Mouse (Mus musculus) intestine, embryonic 15.5 days (tissue): Measurements from ENCODE around the gene Pnpla7. TPM values are rescaled to one million over a fixed set of nuclear protein-coding genes. Genes with fewer than 3 reads are reported as not detected.
"Not testable (repeated sequence)": the region's sequence is repeated elsewhere in the genome, so short reads cannot be mapped to it uniquely, and the experiment has no call there.

ENCODE experiments used
- ATAC-seq: fragments of 200-750 bp; cut with Nextera tagmentation; 2 replicates; pipeline ENCODE4 v1.8.0; 2017; ENCODE audit warnings: moderate TSS enrichment, moderate library complexity
- H3K27ac ChIP-seq: fragments of 300-500 bp; sonication (generic); 2 replicates; pipeline ENCODE4 v1.5.1; 2015; ENCODE audit warnings: mild to moderate bottlenecking, inconsistent platforms
- H3K27me3 ChIP-seq: fragments of 300-500 bp; sonication (generic); replicated peaks from 2 replicates; pipeline ENCODE4 v1.6.1; 2015; ENCODE audit warnings: inconsistent platforms
- H3K36me3 ChIP-seq: fragments of 300-500 bp; sonication (generic); 2 replicates; pipeline ENCODE4 v1.6.1; 2015; ENCODE audit warnings: inconsistent platforms
- H3K4me1 ChIP-seq: fragments of 300-500 bp; sonication (generic); replicated peaks from 2 replicates; pipeline ENCODE4 v1.6.1; 2015; ENCODE audit warnings: inconsistent platforms
- H3K4me2 ChIP-seq: fragments of 300-500 bp; sonication (generic); replicated peaks from 2 replicates; pipeline ENCODE4 v1.6.1; 2015; ENCODE audit warnings: mild to moderate bottlenecking, inconsistent platforms
- H3K4me3 ChIP-seq: fragments of 300-500 bp; sonication (generic); replicated peaks from 2 replicates; pipeline ENCODE4 v1.5.1; 2015; ENCODE audit warnings: inconsistent platforms
- H3K9ac ChIP-seq: fragments of 300-500 bp; sonication (generic); 2 replicates; pipeline ENCODE4 v1.6.1; 2015; ENCODE audit warnings: inconsistent platforms
- H3K9me3 ChIP-seq: fragments of 300-500 bp; sonication (generic); 2 replicates; pipeline ENCODE4 v1.6.1; 2016; ENCODE audit warnings: inconsistent platforms
- WGBS: fragments of 180-500 bp; shearing (Covaris S2); methylation state at CpG from one replicate; pipeline ENCODE4 v1.1.7; 2015; 5-methylcytosine and 5-hydroxymethylcytosine counted together
- polyA plus RNA-seq: library from polyadenylated mRNA; unstranded; fragments of >200 nt; fragmentation: Nextera tagmentation; extraction: Ambion mirVana; gene quantifications from 2 replicates; pipeline ENCODE4 v1.2.1, GENCODE M21; 2015

The Pnpla7 gene
- polyA plus RNA-seq, 1 experiment from 2014 or later: 7.7 TPM

DNA sequence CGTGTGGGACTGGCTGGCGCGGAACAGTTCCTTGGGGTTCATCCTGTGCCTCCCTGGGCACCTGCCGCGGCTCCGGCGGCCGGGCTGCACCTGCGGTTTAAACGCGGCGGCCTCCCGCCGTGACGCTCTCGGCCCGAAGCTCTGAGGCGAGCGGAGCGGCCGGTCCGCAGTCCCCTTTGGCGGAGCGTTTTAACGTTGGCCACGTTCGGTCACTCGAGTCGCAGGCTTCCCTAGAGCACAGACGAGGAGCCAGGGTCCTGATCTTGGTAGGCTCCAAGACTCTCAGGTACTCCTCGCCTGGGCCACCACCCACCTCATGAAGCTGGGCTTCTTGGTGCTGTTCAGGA, 25.7 kb upstream of the Pnpla7 start:
- ATAC-seq: peak; percentile 12; the same call in 1 of the 2 replicates
- Histone ChIP-seq H3K36me3 (peaks cover 19% of the 10 kb centered on the region), H3K27ac (peak overlapping the region; percentile 51; the same call in 1 of the 2 replicates), H3K9me3 (no peaks in the 10 kb centered on the region), H3K27me3 (no peaks in the 10 kb centered on the region), H3K4me1 (peaks cover 13% of the 10 kb centered on the region), H3K4me3 (peak overlapping the region; percentile 97), H3K4me2 (peak overlapping the region; percentile 85), H3K9ac (peak overlapping the region; percentile 91)
- WGBS: under 1% methylated on average over 31 of the region's 31 CpGs

DNA sequence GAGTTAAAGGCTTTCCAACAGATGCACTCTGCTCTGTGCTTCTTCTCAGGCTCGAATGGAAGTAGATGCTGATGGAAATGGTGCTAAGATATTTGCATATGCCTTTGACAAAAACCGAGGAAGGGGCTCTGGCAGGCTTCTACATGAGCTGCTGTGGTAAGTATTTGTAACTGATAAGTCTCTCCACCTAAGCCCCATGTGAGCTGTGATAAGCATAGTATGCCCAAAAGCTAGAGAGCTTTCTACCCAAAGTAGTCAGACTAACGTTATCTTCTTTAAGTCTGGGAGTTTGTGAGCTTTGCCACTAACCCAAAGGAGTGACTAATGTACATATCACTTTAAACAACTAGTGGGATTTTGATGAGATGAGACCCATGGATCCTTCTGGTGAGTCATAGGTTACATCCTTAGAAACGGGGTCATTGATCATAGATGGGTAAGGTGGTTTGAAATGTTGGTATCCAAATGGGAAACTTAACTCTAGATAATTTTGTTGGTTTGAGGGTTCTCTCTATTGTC, 23.2 kb upstream of the Pnpla7 start:
- no peak overlapping the region for H3K9ac ChIP-seq
- peaks cover 19% of the 10 kb centered on the region for H3K36me3 ChIP-seq
- WGBS: 84% methylated on average over 4 of the region's 4 CpGs
- no peak for ATAC-seq
- no peaks in the 10 kb centered on the region for H3K9me3 ChIP-seq
- no peak overlapping the region for H3K4me3 ChIP-seq
- no peaks in the 10 kb centered on the region for H3K27me3 ChIP-seq
- no peak overlapping the region for H3K4me2 ChIP-seq
- H3K27ac ChIP-seq: no peak overlapping the region
- peaks cover 13% of the 10 kb centered on the region for H3K4me1 ChIP-seq

DNA sequence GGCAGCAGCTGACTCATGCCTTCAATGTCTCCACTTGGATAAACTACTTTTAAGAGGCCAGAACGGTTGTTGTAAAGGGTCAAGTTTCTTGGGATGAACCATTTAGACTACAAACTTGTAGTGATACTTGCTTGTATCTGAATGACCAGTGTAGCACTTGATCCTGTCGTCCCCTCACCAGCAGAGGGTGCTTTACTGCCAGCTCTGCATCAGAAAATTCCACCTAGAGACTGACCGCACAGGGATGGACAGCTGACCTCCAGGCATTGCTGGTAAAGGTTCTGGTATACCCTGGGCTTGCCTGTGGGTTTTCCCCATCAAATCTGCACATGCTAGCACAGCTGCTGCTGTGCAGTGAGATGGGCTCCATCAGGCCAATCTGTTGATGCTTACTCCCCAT, 14.9 kb upstream of the Pnpla7 start:
- H3K4me2 ChIP-seq: no peak overlapping the region
- H3K9me3 ChIP-seq: no peaks in the 10 kb centered on the region
- H3K4me1 ChIP-seq: peaks cover 7% of the 10 kb centered on the region; the same call in 1 of the 2 replicates
- ATAC-seq: no peak
- H3K36me3 ChIP-seq: peaks cover 15% of the 10 kb centered on the region; the same call in 1 of the 2 replicates
- no peak overlapping the region for H3K4me3 ChIP-seq
- 29% methylated on average over 3 of the region's 3 CpGs for WGBS
- H3K9ac ChIP-seq: no peak overlapping the region
- no peak overlapping the region for H3K27ac ChIP-seq
- no peaks in the 10 kb centered on the region for H3K27me3 ChIP-seq

DNA sequence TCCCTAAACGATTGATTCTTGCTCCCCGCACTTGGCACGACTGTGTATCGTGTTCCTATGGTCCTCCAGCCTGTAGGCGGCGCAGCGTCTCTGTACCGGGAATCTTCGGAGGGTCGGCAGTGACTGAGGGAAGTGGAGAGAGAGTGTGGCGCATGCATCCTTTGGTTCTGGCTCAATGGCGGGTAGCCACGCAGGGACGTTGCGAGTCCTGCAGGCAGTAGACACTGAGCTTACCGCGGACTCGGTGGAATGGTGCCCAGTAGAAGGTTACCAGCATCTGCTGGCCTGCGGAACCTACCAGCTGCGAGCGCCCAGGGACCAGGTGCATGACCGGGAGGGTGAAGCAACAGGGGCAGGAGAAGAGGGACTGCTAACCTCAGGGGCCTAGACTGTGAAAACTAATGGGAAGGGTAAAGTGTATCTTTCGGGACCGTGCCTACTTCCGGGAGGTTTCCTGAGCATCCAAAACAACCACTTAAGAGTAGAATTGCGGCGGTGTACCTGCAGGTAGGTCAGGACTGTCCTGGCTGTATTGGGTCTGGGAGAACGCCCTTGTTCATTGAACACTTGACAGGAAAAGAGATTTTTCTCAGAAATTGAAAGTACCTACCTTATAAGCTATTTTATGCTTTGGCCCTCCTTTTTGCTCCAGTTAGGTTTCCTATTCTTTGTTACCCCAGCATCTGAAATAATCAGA, 13.4 kb upstream of the Pnpla7 start, which contains the start of gene Dph7:
Dph7 (plus strand) TSS at position 97 of the 697 bp plus-strand sequence.
- no peaks in the 10 kb centered on the region for H3K27me3 ChIP-seq
- under 1% methylated on average over 28 of the region's 28 CpGs for WGBS
- peaks cover 18% of the 10 kb centered on the region; the same call in 1 of the 2 replicates for H3K36me3 ChIP-seq
- peak within 1 kb of the TSS; percentile 84 for H3K4me3 ChIP-seq
- peaks cover 7% of the 10 kb centered on the region; the same call in 1 of the 2 replicates for H3K4me1 ChIP-seq
- H3K27ac ChIP-seq: 0 out of 2 replicates have a peak within 1 kb of the TSS, but pooled peaks have one; percentile 37
- H3K9me3 ChIP-seq: no peaks in the 10 kb centered on the region
- ATAC-seq: peak; percentile 95
- H3K4me2 ChIP-seq: peak within 1 kb of the TSS; percentile 67
- peak within 1 kb of the TSS; percentile 88 for H3K9ac ChIP-seq

DNA sequence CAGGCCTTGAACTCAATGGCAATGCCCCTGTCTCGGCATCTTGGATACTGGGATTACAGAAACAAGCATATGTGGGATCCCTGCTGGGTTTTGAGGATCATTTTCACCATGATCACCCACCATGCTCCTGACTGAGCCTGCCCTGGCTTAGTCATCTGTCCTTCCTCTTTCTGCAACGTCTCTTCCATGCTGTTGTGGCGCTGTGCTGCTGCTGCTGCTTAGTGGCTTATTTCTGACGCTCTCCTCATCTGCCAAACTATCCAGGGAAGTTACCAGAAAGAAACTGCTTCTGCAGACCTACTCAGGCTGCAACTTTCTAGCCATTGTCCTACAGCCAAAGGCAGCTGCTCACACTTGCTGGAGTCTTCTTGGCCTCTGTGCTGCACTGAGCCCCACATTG, 5.4 kb upstream of the Pnpla7 start:
- H3K27ac ChIP-seq: no peak overlapping the region
- 79% methylated on average over 4 of the region's 4 CpGs for WGBS

DNA sequence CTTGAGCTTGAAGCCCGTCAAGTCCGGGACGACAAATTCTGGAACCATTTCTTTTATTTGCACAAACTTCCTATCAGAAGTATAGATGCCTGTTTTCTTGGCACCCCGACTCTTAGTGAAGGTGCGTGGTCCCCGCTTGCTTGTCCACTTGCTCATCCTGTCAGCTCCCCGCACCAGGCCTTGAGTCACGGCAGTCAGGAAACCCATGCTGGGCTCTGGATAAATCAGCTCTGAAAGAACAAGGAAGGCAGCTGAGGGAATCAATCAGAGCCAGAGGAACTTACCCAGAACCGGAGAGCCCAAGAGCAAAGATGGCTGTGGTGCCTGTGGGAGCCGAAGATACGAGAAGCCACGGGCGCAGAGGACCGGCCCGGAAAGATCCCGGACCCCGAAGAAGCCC, 1.4 kb upstream of the Pnpla7 start:
- H3K27me3 ChIP-seq, H3K36me3 ChIP-seq, H3K9me3 ChIP-seq, ATAC-seq: not testable (repeated sequence)
- Histone ChIP-seq H3K27ac (peak overlapping the region; percentile 95), H3K4me3 (peak overlapping the region; percentile 84), H3K9ac (peak overlapping the region; percentile 77), H3K4me1 (peaks cover 14% of the 10 kb centered on the region), H3K4me2 (peak overlapping the region; percentile 97)
- under 1% methylated on average over 17 of the region's 17 CpGs for WGBS

More for the DNA sequence above, 5.4 kb upstream of the Pnpla7 start:
- Histone ChIP-seq H3K9ac (no peak overlapping the region), H3K4me2 (no peak overlapping the region), H3K4me3 (no peak overlapping the region), H3K9me3 (no peaks in the 10 kb centered on the region), H3K36me3 (peaks cover 18% of the 10 kb centered on the region), H3K4me1 (peaks cover 9% of the 10 kb centered on the region), H3K27me3 (no peaks in the 10 kb centered on the region)
- ATAC-seq: no peak

DNA sequence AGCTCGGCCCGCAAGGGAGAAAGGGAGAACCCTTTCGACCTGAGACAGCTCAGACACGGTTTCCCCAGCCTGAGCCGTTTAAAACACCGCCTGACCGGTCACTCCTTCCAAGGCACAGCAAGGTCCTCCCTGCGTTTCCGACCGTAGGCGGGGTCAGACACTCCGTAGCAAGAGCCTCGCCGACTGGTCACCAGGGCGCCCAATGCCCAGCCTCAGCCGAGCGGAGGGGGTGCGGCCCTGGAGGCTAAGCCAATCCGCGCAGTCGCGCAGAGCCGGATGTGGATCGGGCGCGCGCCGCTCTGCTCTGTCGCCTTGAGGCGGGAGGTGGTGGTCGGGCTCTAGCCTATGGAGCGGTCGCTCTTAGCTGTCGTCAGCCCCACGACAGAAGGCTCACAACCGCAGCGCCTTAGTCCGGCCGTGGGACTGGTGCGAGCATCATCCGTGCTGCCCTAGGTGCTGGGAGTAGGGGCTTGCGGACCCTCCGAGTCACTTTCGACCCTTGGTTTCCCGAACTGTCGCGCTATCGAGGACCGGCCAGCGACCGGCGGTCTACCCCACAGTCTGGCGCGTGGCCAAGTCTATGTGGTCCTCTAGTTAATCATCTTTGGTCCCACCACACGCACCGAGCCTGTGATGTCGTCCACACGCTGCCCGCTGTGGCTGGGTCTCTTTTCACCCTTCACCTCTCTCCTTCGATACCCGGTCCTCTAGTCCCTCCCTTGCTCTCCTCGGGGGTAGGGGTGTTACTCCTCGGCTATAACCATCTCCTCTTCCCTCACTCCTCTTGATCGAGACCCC, 728 bp upstream of the Pnpla7 start, which contains the start of gene Mrpl41:
Mrpl41 (minus strand) TSS at position 193 of the 798 bp plus-strand sequence.
- H3K4me3 ChIP-seq: peak within 1 kb of the TSS; percentile 84
- peak; percentile 99 for ATAC-seq
- H3K27me3 ChIP-seq: no peaks in the 10 kb centered on the region
- peak within 1 kb of the TSS; percentile 95 for H3K27ac ChIP-seq
- H3K4me1 ChIP-seq: peaks cover 14% of the 10 kb centered on the region
- H3K4me2 ChIP-seq: peak within 1 kb of the TSS; percentile 97
- H3K36me3 ChIP-seq: 0 out of 2 replicates have a peak, but pooled peaks cover 4% of the 10 kb centered on the region
- WGBS: under 1% methylated on average over 64 of the region's 64 CpGs
- H3K9me3 ChIP-seq: no peaks in the 10 kb centered on the region
- H3K9ac ChIP-seq: peak within 1 kb of the TSS; percentile 77

DNA sequence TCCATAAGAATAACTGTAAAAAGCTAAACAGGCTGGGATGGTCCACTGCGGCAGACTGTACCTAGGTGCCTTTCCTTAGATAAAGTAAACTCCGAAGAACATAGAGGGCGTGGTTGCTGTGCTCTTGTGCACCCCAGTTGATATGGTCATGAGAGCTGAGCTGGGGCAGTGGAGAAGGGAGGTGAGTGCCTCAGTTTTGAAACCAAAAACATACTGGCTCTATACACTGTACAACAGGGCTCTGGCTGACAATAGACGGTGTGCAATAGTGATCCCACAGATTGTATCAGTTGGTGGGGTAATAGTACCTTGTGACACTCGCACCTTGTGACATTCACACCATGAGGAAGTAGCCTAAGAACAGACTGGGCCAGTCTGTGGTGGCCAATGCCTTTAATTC, 1.1 kb downstream of the Pnpla7 start:
- H3K4me1 ChIP-seq: peaks cover 14% of the 10 kb centered on the region
- H3K27ac ChIP-seq: no peak overlapping the region
- no peak overlapping the region for H3K4me2 ChIP-seq
- WGBS: 84% methylated on average over 5 of the region's 5 CpGs
- H3K9me3 ChIP-seq: no peaks in the 10 kb centered on the region
- H3K4me3 ChIP-seq: no peak overlapping the region
- no peaks in the 10 kb centered on the region for H3K36me3 ChIP-seq
- no peaks in the 10 kb centered on the region for H3K27me3 ChIP-seq
- H3K9ac ChIP-seq: no peak overlapping the region
- ATAC-seq: no peak

DNA sequence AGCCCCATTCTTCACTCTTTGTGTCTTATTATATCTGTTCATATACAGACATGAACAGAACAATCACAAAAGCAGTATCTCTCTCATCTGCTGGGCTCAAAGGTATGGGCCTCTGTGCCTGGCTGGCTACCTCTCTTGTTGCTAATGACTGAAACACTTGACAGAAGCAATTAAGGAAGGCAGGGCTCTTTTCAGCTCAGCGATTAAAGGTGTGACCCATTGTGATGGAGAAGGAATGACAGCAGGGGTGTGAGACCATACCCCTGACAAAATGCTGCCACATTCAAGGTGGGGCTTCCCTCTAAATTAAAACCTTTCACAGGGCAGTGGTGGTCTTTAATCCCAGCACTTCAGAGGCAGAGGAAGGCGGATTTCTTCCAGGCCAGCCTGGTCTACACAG, 11.9 kb downstream of the Pnpla7 start:
- H3K27me3 ChIP-seq: no peaks in the 10 kb centered on the region
- WGBS: 42% methylated on average over 2 of the region's 2 CpGs
- H3K4me2 ChIP-seq: no peak overlapping the region
- no peak overlapping the region for H3K27ac ChIP-seq
- no peaks in the 10 kb centered on the region for H3K9me3 ChIP-seq
- no peaks in the 10 kb centered on the region for H3K36me3 ChIP-seq
- no peak overlapping the region for H3K9ac ChIP-seq
- ATAC-seq: no peak
- no peak overlapping the region for H3K4me3 ChIP-seq
- H3K4me1 ChIP-seq: no peaks in the 10 kb centered on the region

DNA sequence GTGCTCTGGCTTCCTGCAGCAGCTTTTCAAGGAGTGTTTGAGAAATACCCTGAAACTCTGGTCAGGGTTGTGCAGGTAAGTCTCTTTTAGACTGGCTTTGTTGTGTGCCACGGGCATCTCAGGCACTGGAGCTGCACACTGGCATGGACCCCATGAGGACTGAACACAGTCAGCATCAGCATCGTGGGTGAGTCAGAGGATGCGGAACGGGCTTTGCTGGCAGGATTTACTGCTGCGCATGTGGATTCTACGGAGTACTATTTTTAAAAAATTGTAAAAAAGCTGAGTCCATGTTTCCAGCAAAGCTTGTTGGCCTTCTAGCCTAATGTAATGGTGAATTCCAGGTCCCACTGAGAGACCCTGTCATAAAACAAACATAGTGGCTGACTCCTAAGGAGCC, 19.5 kb downstream of the Pnpla7 start:
- H3K4me3 ChIP-seq: no peak overlapping the region
- WGBS: 94% methylated on average over 6 of the region's 6 CpGs
- ATAC-seq: no peak

DNA sequence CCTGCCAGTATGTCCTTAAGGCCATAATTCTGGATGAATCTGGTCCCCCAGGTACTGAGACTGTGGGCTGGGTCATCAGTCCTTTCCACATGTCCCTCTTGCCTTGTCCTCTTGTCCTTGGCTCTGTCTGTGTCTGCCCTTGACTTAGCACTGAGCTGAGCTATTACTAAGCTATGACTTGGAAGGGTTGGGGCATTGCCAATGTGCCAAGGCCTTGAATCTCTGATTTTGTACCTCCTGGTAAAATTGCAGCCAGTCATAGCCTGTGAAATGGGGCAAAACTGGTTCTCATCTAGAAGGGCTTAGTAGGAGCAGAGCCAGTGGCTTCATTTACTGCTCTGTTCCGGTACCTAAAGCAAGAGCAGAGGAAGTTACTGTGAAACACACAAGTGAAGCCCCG, 20.6 kb downstream of the Pnpla7 start:
- Histone ChIP-seq H3K9ac (no peak overlapping the region), H3K9me3 (no peaks in the 10 kb centered on the region), H3K4me3 (no peak overlapping the region), H3K4me1 (no peaks in the 10 kb centered on the region), H3K27ac (no peak overlapping the region), H3K4me2 (no peak overlapping the region), H3K36me3 (no peaks in the 10 kb centered on the region), H3K27me3 (no peaks in the 10 kb centered on the region)
- 90% methylated on average over 2 of the region's 2 CpGs for WGBS
- no peak for ATAC-seq

More for the DNA sequence above, 19.5 kb downstream of the Pnpla7 start:
- Histone ChIP-seq H3K9me3 (no peaks in the 10 kb centered on the region), H3K27ac (no peak overlapping the region), H3K27me3 (no peaks in the 10 kb centered on the region), H3K4me2 (no peak overlapping the region), H3K36me3 (no peaks in the 10 kb centered on the region), H3K4me1 (no peaks in the 10 kb centered on the region), H3K9ac (no peak overlapping the region)

DNA sequence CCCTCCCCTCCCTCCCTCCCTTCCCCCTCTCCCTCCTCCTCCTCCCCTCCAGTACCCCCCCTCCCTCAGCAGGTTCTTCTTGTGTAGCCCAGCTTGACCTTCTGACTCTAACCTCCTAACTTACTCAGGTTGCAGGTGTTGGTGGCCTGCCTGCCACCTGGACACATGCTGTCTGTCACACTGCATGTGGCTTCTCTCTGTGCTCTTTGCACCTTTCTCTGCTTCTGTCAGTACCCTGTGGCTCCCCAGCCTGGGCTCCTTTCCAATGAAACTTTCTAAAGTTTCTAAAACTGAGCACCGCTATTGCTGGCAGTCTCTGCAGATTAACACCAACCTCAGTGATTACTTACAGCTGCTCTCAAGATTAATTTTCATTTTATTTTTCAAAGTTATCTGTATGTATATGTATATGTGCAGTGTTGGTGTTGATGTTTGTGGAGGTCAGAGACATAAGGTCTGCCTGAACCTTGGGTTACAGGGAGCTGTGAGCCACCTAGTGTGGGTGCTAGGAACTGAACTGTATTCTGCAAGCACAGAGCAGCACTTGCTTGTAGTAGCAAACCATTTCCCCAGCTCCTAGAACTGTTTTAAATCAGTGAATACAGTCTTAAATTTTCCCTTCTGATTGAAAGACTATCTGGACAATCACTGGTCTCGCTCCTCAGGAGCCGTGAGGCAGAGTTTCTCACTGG, 24.9 kb downstream of the Pnpla7 start:
- Histone ChIP-seq H3K27ac (no peak overlapping the region), H3K4me1 (no peaks in the 10 kb centered on the region), H3K4me3 (no peak overlapping the region), H3K9ac (no peak overlapping the region), H3K27me3 (no peaks in the 10 kb centered on the region), H3K4me2 (no peak overlapping the region), H3K9me3 (no peaks in the 10 kb centered on the region), H3K36me3 (no peaks in the 10 kb centered on the region)
- ATAC-seq: no peak
- 72% methylated on average over 3 of the region's 3 CpGs for WGBS
